Mouse (Mus musculus) liver, embryonic 14.5 days (tissue): Measurements from ENCODE around the gene Rapgef4.

Experiments
- CTCF ChIP-seq: IDR thresholded peaks from 2 replicates; pipeline ENCODE4 v1.5.1; 2016; ENCODE audit warnings: antibody characterized with exemption, low read depth, control low read depth
- EP300 ChIP-seq: IDR thresholded peaks from 2 replicates; pipeline ENCODE4 v1.6.1; 2016; ENCODE audit warnings: antibody characterized with exemption, low read depth

DNA sequence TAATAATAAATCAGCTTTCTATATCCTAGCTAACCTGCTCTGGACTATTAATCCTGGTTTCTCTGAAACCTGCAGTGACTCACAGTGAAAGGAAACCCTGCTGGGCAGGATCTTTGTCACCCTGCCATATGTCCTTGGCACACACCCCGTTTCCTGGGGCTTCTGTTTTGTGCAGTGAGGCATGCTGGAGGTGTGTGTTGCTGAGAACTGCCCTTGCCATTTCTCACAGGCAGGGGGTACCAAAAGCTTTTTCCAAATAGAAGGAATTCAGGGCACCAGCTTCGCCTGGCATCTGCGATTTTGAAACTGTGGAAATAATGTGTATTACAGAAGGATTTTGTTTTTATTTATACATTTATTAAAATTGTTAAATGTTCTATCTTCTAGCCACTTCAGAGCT, 40.8 kb downstream of the Rapgef4 start:
- no peak for TF ChIP-seq CTCF
- TF ChIP-seq EP300, result no peak
